Mouse (Mus musculus) urinary bladder, postnatal 36 days (tissue): Measurements from ENCODE around the gene Dnah7b.
"Not testable (repeated sequence)": the region's sequence is repeated elsewhere in the genome, so short reads cannot be mapped to it uniquely, and the experiment has no call there.

ENCODE experiments used
- DNase-seq, 2 experiments: peaks; one replicate each; pipeline ENCODE4 v3.0.0; 2022; ENCODE audit warnings: low spot score in 2 of 2, mixed read lengths in 1 of 2

Gene Dnah7b

DNA sequence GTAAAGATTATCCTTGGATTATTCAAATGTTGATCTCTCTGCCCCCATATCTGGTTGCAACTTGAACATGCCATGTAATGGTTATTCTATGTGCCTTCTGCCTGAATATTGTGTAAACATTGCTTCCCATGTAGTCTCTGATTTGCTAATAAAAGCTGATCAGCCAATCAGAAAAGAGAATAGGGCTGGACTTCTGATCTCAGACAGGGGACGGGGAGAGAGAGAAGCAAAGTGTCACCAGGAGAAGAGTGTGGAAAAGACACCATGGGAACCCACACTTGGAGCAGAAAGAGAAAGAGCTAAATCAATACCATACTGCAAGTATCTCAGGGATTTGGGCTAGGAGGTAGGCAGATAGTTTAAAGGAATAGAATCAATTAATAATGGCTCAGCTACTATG lies at the start of gene Dnah7b:
TSS of gene Dnah7b (plus strand) at position 301 of the 400 bp plus-strand sequence.
- DNase-seq, result no peak

DNA sequence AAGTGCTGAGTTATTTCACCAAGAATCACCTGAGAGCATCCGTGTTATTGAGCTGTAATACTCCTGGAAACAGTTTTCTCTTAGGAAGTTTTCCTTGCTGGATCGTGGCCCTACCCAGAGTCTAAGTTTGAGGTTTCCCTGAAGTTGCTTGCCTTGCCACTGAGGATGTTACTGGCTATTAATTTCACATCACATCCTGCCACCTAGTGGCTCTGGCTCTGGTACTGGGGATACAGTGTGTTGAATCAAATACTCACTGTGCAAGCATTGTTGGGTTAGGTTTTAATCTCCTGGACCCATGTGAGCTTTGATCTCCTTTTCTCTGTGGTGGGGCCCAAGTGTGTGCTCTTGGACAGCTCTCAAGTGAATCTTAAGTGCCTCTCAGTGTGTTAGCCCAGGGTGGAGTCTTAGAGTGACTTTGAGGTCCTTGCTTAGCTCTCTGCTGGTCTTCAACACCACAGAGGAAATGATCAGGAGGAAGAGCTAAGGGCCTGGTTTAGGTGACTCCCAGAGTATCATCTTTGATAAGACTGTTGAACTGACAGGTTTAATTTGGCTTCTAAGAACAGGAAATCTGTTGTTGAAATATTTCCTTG lies 47.6 kb upstream of the Dnah7b start:
- DNase-seq, result peak; percentile 7 to 20

DNA sequence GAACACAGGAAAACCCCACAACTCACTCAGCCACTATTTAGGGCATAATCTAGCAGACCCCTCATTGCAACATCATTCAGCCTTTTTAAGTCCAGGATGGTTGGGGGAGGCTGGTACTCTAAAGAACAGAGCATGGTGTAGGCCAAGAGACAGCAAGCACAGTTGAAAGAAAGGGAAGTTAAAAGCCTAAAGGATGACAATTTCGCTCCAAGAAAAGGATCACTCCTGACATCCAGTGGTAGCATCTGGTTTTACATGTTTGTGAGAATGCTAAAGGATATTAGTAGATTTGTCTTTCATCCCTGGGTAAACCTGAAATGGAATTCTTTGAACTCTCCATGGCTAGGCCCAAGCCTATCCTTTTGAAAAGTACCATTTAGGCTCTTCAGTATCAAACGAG lies 43.9 kb upstream of the Dnah7b start:
- DNase-seq, result peak in 1 of 2 experiments; percentile 3

DNA sequence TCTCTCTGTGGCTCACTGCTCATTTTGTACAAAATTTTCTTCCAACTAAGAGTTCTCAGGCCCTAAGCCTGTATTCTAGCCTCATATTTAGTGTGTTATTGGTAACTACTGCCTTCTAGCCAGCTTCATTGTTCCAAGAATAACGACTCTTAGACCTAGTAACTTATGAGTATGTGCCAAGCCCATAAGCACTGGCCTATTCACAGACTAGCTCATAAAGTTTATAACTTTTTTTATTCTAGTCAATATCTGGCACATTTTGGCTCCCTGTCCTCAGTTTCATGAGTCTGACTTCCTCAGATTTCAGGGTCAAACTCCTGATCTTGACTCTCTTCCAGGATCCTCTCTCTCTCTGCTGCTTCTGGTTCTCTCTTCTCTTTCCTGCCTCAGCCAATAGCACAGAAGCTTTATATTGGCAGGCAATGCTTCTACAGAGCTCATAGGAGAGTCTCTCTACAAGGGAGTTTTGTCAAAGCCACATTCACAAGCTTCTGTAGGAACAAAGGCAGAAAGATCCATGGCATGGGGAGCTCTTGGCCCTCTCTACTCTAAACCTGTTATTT lies 34.0 kb upstream of the Dnah7b start:
- no peak for DNase-seq

DNA sequence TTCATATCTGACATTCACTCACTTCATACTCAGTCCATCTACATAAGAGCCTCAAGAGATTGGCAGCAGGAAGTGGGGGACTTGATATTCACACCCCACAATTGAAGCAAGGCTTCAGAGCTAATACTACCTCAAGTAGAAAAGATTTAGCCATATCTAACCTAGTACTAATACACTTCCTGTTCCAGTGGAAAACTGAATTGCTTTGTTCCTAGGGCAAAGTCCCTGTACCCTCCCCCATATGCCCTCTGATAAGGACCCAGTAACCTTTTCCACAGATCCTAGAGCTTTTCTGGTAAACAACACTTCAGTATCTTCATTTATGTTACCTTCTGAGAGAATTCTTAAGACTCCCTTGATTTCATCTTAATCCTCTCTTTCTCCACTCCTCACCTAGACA lies 17.9 kb upstream of the Dnah7b start:
- no peak for DNase-seq

DNA sequence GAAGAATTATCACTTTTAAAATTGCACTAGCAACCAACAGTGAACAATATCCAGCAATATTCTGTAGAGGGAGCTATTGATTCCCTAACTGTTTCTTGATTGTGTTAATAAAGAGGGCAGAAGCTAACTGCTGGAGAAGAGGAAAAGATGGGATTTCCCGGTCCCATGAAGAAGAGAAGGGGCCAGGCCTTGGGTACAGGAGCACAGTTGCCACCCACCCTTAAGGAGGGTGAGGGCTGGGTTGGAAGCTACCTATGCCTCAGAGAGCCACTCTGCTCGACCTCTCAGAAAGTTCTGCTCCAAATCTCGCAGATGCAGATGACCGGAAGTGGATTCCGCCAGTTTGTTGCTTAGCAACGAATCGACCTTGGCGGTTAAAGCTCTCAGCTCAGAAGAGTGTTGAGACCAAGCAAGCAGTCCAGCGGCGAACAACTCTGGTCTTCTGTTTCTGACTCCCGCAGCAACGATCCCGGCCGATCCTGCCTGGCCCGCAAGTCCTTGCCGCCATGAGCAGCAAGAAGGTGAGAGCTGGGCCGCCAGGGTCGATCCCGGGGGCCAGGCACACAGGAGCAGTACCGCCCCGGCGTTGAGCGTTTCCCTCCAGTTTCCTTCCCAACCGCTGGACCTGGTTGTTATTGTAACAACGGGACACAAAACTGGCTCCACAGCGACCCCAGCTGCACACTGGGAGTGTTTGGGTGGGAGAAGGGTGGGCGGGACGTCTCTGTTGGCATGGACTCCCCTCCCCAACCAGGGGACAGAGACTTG lies 553 bp downstream of the Dnah7b start:
- DNase-seq, result peak; percentile 59 to 64

DNA sequence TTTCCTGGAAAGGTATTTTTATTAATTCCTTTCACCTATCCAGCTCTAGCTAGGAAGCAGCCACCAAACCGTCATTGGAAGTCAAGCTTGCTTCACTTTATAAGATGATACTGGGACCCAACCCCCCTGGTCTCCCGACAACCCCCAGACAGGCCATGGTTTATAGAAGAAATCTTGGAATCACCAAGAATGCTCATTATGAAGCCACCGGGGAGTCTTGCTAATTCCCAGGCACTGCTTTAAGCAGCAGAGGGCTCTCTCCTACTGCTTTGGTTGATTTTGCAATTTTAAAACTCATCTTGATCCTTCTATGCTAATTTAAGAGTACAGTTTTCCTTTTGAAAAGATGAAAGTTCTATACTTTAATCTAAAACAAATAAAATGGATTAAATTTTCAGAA lies 2.7 kb downstream of the Dnah7b start:
- not testable (repeated sequence) for DNase-seq

DNA sequence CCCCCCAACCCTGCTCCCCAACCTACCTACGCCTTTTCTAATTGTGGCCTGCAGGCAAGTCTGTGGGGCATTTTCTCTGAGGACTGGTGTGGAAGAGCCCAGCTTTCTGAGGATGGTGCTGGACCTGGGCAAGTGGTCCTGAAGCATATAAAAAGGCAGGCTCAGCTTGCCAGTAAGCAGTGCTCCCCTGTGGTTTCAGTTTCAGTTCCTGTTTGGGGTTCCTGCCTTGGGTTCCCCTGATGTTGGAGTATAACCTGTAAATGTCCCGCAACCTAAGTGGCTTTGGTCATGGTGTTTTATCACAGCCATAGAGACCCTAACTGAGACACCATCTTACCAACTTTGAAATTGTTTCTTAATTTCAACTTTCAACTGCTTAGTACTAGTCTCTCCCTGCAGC lies 11.8 kb downstream of the Dnah7b start:
- DNase-seq, result no peak

DNA sequence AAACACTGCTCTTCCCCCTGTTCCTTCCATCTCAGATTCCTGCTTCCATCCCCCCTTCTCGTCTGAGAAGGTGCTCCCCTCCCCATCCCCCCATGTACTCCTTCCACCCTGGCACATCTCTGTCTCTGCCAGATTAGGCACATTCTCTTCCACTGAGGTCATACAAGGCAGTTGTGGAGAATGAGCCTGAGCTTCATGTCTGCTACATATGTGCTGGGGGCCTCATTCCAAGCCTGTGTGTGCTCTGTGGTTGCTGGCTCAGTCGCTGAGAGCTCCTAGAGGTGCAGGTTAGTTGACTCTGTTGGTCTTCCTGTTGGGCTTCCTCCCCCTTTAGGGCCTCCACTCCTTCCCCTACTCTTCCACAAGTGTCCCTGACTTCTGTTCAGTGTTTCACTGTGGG lies 34.4 kb downstream of the Dnah7b start:
- no peak for DNase-seq

DNA sequence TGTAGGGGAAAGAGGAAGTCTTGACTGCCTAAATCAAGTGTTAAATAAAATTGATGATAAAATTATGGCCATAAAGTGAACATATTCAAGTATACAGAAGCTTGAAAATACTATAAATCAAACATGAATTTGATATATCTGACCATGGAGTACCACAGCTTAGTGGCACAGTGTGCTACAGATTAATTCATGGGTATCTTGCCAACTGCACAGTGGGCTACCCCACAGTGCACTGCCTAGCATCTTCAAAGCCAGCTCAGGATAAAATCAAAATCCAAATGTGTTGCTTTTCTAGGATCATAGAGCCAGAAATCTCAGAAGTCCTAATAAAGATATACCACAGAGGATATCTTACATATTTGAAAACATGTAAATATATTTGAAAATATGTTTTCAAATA lies 46.5 kb downstream of the Dnah7b start:
- DNase-seq, result not testable (repeated sequence)

DNA sequence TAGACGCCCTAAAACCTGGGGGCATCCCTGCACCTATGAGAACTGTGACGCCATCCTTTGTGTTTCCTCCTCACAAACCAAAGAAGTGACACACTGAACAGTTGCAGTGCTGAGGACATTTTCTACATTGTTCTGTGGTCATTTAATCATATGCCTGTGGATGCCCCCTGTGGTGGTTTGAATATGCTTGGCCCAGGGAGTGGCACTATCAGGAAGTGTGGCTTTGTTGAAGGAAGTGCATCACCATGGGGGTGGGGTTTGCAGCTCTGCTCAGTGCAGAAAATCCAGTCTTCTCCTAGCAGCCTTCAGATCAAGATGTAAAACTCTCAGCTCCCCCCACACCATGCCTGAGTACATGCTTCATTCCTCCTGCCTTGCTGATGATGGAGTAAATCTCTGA lies 51.1 kb downstream of the Dnah7b start:
- DNase-seq, result not testable (repeated sequence)

DNA sequence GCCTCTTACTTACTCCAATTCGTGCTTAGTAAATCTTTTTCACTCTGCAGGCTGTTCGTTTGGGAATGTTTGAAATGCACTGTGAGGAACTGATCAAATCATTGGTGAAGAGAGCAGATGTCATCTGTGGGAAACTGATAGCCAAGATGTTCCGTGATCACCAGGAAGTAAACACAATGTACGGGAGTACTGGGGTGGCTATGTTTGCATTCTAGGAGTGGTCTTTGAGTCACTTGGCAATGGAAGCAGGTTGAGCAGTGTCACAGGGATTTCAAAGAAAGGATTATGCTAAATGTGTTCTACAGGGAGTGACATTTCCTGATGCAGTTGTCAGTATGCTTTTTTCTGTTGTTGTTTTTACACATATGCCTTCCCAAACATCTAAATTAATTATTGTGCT lies 61.9 kb downstream of the Dnah7b start:
- peak in 1 of 2 experiments; percentile 1 for DNase-seq

DNA sequence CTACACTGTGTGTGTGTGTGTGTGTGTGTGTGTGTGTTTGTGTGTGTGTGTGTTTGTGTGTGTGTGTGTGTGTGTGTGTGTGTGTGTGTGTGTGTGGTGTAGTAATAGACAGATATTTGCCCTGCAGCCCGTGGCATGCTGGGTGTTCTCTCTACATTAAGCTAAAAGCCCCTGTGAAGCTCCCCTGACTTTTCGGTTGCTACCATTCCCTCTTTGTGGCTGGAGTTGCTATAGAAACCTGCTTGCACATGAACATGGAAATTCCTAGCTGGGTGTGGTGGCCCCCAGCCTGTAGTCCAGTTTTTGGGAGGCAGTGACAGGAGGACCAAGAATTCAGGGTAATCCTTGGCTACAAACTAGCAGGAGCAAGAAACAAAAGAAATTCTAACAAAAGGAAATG lies 130.7 kb downstream of the Dnah7b start:
- DNase-seq, result not testable (repeated sequence)

DNA sequence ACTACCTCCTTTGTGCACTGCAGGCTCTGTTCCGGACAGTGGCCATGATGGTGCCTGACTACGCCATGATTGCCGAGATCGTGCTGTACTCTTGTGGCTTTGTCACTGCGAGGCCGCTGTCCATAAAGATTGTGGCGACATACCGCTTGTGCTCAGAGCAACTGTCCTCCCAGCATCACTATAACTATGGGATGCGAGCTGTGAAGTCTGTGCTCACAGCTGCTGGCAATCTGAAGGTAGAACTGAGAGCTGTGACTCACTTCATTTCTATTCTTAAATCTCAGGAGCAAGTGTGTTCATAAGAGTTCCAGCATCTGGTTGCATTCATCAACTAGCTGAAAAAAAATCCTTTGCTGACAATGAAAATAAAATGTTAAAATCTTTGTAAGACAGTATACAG lies 135.1 kb downstream of the Dnah7b start:
- DNase-seq, result not testable (repeated sequence)

DNA sequence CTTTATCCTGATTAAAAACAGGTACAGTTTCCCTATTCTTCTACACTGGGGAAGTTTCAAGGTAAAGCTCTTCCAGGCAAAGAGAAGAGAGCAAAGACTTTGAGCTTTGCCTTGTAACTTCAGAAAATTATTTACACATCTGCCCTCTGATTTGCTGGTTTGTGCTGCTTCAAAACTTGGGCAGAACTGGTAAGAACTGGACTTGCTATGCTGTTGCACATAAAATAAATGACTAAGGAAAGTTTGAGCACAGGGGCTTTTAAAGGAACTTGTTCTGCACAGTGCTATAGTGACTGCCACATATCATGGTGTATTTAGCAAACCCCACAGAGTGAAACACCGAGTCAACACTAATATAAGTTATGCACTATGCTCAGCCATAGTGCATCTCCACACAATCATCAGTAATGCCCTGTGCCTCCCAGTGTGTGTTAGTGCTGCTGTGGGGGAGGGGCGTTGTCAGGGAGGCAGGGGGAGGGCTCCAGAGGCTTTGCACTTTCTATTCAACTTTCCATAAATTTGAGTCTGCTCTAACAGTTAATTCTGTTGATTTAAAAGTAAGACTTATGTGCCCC lies 144.0 kb downstream of the Dnah7b start:
- not testable (repeated sequence) for DNase-seq

DNA sequence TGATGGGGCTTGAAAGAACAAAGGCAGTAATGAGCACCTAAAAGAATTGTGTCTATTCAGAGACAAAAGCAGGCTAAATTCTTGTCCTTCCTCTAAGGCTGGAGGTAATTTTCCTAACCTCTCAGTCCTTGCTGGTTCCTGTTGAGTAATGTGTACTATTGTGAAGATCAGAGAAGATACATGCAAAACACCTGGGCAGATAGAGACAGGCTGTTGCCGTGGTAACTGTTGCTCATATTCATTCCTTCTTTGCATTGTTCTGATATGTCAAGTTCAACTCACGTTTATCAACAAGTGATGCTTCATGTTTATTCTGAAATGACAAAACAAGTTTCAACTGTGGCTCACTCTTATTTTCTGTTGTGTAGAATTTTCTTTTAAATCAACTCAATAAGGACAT lies 156.6 kb downstream of the Dnah7b start:
- DNase-seq, result peak in 1 of 2 experiments; percentile 8

DNA sequence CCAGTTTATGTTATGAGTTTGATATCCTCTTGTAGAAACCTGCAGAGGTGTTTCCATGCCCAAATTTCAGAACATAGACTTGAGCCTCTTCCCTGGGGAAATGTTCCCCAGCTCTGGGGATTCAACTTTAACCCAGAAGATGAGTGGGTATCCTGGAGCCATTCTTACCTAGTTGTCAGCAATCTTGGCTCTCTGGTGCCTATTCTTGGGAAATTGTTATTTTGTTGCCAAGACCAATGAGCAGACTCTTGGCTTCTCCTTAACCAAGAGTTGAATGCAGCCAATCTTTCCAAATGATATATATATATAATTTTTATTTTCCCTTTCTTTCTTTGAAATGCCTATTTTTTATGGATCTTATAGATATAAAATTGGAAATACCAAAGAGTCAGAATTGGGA lies 160.0 kb downstream of the Dnah7b start:
- DNase-seq, result not testable (repeated sequence)

DNA sequence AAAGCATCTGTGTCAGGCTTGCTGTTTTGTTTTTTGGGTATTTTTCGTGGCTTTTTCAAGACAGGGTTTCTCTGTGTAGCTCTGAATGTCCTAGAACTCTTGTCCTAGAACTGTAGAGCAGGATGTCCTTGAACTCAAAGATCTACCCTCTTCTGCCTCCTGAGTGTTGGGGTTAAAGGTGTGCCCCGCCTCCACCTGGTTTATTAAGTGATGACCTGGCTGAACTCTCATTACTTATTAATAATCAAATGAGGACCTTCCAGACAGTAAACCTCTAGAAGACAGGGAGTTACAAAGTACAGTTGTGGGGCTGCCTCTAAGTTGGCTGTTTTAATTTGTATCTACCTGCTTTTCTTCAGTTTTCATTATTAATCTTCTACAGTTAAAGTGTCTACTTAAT lies 202.7 kb downstream of the Dnah7b start:
- DNase-seq, result not testable (repeated sequence)

DNA sequence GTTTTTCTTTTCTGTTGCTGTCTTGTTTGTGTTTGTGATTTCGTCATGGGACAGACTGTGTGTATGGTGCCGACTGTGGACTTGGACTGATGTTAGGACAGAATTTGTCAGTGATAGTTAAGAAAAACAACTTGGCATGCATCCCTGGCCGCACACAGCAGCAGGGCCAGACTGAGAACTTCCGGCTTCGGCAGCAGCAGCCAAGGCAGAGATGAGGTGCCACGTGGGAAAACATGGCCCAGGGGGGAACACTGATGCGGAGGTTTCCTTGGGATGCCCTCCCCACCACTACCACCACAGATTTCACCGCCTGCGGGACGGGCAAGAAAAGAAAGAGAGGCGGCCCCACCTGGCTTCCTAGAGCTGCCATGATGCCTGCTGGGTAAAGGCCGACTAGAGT lies 205.8 kb downstream of the Dnah7b start:
- DNase-seq, result no peak

DNA sequence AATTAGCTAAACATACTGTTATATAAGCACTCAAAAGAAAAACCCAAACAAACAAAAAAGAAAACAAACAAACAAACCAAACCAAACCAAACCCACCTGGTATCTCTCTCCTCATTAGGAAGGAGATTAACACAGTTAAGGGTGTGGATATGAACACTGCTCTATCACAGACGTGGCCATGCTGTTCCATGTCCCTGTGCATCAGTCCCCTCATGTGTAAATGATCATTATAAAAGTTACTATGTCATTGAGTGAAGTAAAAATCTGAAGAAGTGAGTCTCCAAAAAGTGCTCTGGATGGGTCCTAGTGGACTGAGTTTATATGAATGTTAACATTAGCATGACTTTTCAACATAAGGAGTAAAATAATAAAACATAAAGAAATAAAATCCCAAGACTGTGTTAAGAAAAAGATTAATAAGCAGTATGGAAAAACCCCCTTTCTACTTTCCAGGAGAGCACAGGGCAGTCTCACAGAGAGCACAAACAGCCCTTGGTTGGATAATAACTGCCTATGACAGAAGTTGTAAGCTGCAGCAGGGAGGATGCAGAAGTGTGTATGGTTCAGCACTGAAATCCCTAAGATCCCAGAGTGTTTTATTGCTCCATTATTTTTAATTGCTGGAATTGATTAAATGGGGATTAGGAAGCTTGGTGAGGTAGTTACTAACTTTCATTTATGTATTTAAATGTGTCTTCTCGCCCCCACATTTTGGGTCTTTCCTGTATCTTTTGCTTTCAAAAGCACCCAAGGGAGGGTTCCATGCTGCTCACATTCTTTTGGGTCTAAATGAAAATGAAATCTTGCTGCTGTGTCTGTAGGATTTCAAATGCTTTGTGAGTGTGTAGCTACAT lies 212.2 kb downstream of the Dnah7b start:
- not testable (repeated sequence) for DNase-seq

DNA sequence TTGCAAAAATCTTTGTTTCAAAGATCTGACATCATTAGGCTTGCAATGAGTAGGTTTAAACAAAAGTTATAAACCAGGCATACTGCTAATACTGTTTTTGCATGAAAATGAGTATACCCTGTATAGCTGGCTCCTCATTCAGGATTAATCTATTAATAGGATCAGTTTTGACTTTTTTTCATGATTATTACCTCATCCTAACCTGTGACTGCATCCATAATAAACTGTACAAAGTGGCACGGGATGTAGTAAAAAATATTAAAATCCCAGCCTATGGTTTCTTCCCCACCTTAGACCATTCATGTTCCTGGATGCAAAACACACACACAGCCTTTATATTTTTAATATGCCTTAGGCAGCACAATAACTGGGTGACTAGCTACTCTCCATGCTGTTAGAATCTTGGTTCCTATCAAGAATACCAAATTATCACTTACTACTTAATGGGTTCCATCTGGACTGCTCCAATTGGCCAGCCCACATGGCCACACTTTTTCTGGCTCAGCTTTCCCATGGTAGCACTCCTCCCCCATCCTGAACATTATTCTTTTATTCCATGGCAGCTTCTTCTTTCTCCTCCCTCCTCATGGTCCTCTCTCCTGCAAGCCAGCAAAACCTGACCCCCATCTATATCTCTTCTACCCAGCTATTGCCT lies 212.9 kb downstream of the Dnah7b start:
- DNase-seq, result not testable (repeated sequence)
